Mouse (Mus musculus): ENCODE measurements around the gene Crcp.
"Not testable (repeated sequence)": the region's sequence is repeated elsewhere in the genome, so short reads cannot be mapped to it uniquely, and the experiment has no call there.

The Crcp gene

GRCm38 (mm10) chr5:130023767-130024539 is 5.1 kb upstream of the Crcp start:
- peak; percentile 85 for DNase-seq (ENCODE audit: low read depth)

GRCm38 (mm10) chr5:130027134-130027533 is 2.0 kb upstream of the Crcp start:
- no peak for DNase-seq (ENCODE audit: low read depth)

GRCm38 (mm10) chr5:130027696-130028095 is 1.4 kb upstream of the Crcp start:
- no peak for DNase-seq (ENCODE audit: low read depth)

DNA sequence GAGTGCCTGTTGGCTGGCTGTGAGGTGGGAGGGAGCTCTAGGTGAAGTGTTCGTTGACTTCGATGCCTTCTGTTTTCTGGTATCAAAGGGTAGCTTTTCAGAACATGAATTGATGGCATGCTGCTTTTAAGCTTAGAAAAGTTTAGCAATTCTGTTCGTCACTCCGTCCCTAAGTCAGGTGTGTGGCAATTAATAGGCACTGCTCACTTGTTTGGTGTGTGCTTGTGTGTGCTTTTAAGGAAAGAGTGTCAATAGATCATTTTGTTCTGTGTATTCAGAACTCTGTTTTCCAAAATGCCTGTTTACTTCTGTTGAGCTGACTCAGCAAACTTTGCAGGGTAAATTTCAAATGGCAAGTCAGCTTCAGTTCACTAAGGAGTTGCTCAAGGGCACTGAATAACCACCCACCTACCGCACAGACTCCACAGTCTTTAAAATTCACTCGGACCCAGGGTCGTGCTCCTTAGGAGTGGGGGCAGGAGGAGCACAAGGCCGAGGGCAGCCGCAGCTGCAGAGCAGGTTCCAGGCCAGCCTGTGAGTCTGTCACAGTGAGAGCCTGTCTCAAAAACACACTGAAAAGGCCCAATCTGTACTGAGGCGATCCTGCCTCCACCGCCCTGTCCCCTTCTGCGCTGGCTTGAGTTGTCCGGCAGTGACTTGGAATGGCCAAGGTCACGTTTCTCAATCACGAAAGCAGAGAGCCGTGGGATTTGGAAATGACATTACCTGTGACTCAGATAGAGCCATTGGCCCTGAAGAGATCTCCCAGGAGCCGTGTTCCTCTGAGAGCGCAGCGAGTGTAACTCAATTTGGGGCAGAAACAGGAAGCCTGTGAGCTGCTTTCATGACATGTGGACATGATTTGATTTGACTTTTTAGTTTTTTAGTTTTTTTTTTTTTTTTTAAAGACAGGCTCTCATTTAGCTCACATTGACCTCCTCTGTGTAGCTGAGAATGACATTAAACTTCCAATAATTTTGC is 2.6 kb downstream of the Crcp start:
- no peak for DNase-seq (ENCODE audit: low read depth)

DNA sequence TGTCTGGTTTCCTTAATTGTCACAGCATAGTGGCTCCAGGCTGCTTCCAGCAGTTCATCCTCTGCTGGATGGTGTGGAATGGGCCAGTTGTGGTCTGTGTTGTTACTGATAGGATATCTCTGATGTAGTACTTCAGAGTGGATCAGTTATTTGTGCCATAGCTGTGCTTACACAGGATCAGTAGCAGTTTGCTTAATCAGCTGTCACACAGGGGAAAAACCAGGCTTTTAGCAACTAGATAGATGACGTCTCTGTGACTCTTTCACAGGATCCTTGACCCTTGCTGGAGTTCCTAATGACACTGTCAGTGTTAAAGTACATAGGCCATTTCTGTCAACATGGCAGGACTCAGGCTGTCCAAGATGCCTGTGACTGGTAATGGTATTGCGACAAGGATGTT is 4.8 kb downstream of the Crcp start:
- DNase-seq (ENCODE audit: low read depth): no peak

DNA sequence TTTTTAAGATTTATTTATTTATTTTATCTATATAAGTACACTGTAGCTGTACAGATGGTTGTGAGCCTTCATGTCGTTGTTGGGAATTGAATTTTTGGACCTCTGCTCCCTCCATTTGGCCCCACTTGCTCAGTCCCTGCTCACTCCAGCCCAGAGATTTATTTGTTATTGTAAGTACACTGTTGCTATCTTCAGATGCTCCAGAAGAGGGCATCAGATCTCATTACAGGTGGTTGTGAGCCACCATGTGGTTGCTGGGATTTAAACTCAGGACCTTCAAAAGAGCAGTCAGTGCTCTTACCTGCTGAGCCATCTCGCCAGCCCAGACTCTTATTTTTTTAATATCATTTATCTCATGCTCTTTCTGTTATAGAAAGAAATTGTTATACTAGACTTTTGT is 7.2 kb downstream of the Crcp start:
- DNase-seq (ENCODE audit: low read depth): not testable (repeated sequence)

- peak; percentile 56 for DNase-seq (ENCODE audit: low read depth)
Measured at GRCm38 (mm10) chr5:130037752-130038455, 8.8 kb downstream of the Crcp start.

DNA sequence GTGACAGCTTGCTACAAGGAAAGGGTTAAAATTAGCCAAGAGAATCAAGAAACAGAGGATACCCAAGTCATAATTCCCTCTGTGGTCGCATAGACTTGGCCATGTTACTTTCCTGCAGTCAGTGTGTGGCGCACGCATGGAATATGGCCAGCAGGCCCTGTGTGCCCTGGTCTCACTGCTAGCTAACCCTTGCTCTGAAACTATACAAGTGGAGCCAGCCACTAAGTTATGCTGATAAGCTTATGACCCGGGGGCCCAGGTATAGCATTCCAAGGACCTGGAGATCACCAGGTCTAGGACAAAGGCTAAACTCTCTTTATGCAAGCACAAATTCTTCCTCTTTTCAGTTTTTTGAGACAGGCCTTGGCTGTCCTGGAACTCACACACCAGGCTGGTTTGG is 11.7 kb downstream of the Crcp start:
- DNase-seq (ENCODE audit: low read depth): no peak

GRCm38 (mm10) chr5:130041262-130041661 is 12.2 kb downstream of the Crcp start:
- DNase-seq (ENCODE audit: low read depth): no peak

GRCm38 (mm10) chr5:130043741-130044140 is 14.7 kb downstream of the Crcp start:
- no peak for DNase-seq (ENCODE audit: low read depth)

DNA sequence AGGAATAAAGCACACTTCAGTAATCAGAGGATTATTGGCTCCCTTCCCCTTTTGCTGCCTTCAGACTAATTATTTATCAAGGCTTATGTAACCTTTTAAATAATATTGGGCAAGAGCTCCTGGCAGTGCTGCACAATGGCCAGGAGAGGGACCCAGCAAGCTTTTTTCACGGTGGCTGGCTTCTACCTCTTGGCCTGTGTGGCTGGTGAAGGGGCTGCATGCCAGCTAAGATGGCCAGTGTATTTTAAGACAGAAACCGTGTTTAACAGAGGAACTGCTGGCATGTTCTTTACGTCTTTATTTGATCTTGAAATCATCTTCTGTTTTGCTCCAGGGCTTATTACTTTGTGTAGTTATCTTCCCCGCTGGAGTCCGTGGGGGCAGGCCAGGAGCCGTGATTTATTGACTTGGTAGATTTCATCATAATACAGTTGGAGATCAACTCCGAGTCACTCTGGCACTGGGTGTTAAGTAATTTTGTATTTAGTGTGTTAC is 15.2 kb downstream of the Crcp start:
- no peak for DNase-seq (ENCODE audit: low read depth)

DNA sequence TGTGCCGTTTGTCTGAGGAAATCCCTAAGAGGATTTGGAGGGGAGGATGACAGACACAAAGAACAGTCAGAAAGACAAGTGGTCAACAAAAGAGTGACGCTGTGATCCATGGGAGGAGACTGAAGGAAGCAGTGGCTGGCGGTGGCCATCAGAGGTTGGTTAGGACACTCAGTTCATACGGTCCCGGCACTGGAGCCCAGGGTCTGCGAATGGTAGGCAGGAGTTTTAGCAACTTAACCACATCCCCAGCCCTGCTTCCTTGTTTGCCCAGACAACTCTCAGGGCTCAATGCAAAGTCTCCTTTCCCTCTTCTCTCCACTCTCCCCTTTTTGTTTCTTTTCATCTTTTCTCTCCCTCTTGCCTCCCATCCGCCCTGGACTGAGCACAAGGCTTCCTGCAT is 17.0 kb downstream of the Crcp start:
- DNase-seq (ENCODE audit: low read depth): no peak

DNA sequence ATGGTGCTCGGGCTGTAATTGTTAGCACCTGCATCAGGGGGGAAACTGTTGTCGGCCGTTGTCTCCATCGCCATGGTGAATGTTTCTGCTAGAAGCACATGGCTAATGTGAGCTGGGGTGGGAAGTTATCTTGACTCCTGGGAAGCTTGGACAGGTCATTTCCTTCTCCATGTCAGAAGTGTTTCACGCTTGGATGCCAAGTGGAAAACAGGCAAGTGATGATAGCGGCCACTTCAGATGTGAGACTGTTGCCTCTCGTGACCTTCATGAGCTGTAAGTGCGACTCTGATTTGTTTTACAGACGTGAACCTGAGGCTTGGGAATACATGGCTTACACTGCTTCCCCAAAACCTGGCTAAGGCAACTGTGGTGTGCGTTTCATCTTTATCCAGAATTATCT is 17.5 kb downstream of the Crcp start:
- DNase-seq (ENCODE audit: low read depth): no peak

- no peak for DNase-seq (ENCODE audit: low read depth)
Measured at GRCm38 (mm10) chr5:130047013-130047412, 17.9 kb downstream of the Crcp start.

GRCm38 (mm10) chr5:130048786-130049520 is 19.9 kb downstream of the Crcp start:
- DNase-seq (ENCODE audit: low read depth): no peak

GRCm38 (mm10) chr5:130050416-130050815 is 21.3 kb downstream of the Crcp start:
- DNase-seq (ENCODE audit: low read depth): no peak

DNA sequence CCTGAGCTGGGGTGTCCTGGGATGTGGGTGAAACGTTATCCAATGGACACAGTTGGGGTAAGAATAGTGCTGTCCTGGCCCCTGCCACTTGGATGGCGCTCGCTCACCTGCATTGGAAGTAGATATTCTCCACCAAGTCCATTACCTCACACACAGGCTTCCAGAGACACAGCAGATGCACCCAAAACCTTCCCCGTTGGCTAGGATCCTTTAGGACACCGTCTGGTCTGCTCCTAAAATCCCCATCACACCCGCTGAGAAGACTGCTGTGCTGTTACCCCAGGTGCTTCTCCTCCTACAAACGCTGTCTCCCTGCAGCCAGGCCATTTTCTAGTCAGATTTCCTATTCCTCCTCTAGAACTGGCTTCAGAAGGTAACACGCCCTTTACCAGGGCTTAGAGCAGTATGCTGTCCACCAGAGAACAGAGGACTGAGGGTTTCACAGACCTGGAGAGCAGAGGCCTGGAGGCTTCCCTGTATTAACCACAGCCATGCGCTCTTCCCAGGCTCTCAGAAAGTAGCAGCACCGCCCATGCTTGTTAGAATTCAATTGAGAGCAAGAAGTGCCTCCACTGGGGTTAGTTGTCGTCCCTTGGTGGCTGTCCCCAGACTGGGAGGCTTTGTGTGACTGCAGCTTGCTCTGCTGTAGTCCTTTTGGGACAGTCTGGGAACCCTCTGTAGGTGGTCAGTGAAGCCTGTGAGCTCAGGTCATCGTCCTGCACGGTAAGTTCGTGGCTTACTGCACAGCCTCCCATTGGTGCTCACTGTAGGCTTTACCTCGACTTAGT is 22.2 kb downstream of the Crcp start:
- DNase-seq (ENCODE audit: low read depth): no peak

DNA sequence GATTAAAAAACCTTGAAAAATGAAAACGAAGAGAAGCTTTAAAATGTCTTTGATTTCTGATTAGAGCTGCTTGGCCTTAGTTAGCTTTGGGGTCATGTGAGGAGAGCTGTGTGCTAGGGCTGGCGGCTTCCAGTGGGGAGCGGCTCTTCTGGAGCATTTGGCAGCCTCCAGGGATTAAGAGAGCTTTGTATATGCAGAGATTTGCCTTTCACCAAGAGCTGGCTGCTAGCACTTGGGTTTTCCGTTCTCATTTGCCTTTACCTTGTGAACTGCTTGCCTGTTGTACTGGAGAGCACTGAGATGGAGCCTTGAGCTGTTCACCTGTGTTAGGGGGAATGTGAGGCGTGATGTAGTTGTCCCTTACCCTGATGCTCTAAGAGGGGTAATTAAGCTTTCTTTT is 23.4 kb downstream of the Crcp start:
- DNase-seq (ENCODE audit: low read depth): no peak

DNA sequence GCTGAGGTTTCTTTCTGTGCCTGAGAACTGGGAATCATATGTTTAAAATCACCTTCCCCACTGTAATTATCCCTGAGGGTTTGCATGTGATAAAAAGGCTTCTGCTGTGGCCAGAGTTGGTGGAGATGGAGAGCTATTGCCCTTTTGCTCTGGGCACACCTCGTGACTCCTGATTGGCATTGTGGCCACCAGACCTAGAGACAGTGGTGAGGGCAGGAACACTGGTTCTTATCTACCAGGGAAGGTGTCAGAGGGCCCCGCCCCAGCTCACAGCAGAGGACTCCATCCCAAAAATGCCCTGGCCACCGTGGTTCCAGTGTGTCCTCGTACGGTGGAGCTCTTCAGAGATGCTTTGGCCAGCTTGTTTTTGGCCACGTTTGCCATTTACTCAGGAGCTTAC is 23.9 kb downstream of the Crcp start:
- no peak for DNase-seq (ENCODE audit: low read depth)

- DNase-seq (ENCODE audit: low read depth): no peak
Measured at GRCm38 (mm10) chr5:130055688-130056087, 26.6 kb downstream of the Crcp start.

DNA sequence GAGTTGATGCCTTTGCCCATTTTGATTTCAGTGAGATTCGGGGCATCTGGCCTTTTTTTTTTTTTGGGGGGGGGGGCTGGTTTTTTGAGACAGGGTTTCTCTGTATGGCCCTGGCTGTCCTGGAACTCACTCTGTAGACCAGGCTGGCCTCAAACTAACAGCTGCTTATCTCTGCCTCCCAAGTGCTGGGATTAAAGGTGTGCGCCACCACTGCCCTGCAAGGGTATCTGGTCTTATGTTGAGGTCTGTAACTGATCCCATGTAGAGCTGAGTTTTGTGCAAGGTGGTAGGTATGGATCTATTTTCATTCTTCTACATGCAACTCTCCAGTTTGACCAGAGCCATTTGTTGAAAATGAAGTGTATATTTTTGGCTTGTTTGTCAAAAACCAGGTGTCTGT is 27.2 kb downstream of the Crcp start:
- no peak for DNase-seq (ENCODE audit: low read depth)
